Mouse (Mus musculus) limb, embryonic 10.5 days (tissue): Measurements from ENCODE around the gene Gm45015. TPM values are rescaled to one million over a fixed set of nuclear protein-coding genes. Genes with fewer than 3 reads are reported as not detected.
"Not testable (repeated sequence)": the region's sequence is repeated elsewhere in the genome, so short reads cannot be mapped to it uniquely, and the experiment has no call there.

Experiments
- DNase-seq: peaks from one replicate; pipeline ENCODE4 v3.0.0-alpha.2; 2017; ENCODE audit warnings: low spot score
- H3K27ac ChIP-seq: fragments of 300-500 bp; sonication (generic); 2 replicates; pipeline ENCODE4 v1.5.1; 2016; ENCODE audit warnings: mild to moderate bottlenecking
- H3K27me3 ChIP-seq: fragments of 300-500 bp; sonication (generic); 2 replicates; pipeline ENCODE4 v1.6.1; 2016; ENCODE audit warnings: low read depth, mild to moderate bottlenecking; ENCODE audit not compliant: poor library complexity, severe bottlenecking
- H3K36me3 ChIP-seq: fragments of 300-500 bp; sonication (generic); 2 replicates; pipeline ENCODE4 v1.6.1; 2016; ENCODE audit warnings: mild to moderate bottlenecking, moderate library complexity
- H3K4me1 ChIP-seq: fragments of 300-500 bp; sonication (generic); 2 replicates; pipeline ENCODE4 v1.6.1; 2016
- H3K4me3 ChIP-seq: fragments of 300-500 bp; sonication (generic); 2 replicates; pipeline ENCODE4 v1.5.1; 2016; ENCODE audit warnings: mild to moderate bottlenecking, moderate library complexity
- H3K9me3 ChIP-seq: fragments of 300-500 bp; sonication (generic); replicated peaks from 2 replicates; pipeline ENCODE4 v1.6.1; 2016; ENCODE audit warnings: mild to moderate bottlenecking
- WGBS: fragments of 180-500 bp; shearing (Covaris S2); methylation state at CpG from one replicate; pipeline ENCODE4 v1.1.7; 2016; 5-methylcytosine and 5-hydroxymethylcytosine counted together
- polyA plus RNA-seq: library from polyadenylated mRNA; unstranded; fragments of >200 nt; fragmentation: Nextera tagmentation; extraction: Ambion mirVana; gene quantifications from 2 replicates; pipeline ENCODE4 v1.2.1, GENCODE M21; 2016

Gm45015 gene
- polyA plus RNA-seq, 1 experiment from 2014 or later, result not detected

GRCm38 (mm10) chrX:73327215-73327614, 9.4 kb downstream of the Gm45015 start:
- H3K9me3 ChIP-seq, result no peaks in the 10 kb centered on the region
- H3K36me3 ChIP-seq, result no peaks in the 10 kb centered on the region
- 90% methylated on average over 2 of the region's 2 CpGs for WGBS
- peaks cover 44% of the 10 kb centered on the region; the same call in 1 of the 2 replicates for H3K27me3 ChIP-seq
- H3K4me3 ChIP-seq, result no peak overlapping the region
- H3K27ac ChIP-seq, result no peak overlapping the region
- no peak for DNase-seq
- no peaks in the 10 kb centered on the region for H3K4me1 ChIP-seq

DNA sequence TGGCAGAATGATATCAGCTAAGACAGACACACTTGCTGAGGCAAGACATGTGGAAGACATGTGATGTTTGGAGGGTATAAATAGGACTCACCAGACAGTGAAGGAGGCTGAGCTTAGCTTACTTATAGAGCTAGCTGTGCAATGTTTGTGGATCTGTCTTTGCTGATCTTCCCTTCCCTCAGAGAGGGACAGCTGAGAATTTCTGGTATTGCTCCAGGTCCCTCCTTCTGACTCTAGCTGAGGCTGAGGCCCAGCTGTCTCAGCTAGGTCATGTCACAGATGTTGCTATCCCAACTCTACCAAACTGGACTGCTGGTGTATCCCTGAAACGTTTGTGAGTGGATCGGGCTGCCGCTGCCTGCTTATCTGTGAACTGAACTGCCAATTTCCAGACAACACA, 15.6 kb downstream of the Gm45015 start:
- H3K4me1 ChIP-seq, result no peaks in the 10 kb centered on the region
- no peaks in the 10 kb centered on the region for H3K36me3 ChIP-seq
- no peak for DNase-seq
- WGBS, result 79% methylated on average over 3 of the region's 3 CpGs
- no peaks in the 10 kb centered on the region for H3K9me3 ChIP-seq
- no peak overlapping the region for H3K27ac ChIP-seq
- H3K27me3 ChIP-seq, result peaks cover 39% of the 10 kb centered on the region
- no peak overlapping the region for H3K4me3 ChIP-seq

DNA sequence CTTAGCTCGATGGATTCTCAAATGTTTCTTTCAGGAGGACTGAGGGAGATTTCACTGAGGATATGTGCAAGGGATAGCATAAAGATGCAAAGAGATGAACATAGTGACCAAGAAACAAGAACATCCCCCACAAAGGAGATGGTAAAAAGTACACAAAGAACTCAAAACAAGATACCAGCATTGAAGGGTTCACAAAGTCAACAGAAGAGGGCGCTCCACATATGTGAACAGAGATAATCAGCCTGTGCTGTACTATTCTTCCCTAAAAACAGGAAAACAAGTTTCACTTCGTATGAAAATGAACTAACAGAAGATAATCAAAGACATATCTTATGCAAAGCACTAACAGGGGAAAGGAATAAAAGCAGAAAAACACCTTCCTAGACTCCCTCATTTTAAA, 24.1 kb downstream of the Gm45015 start:
- Histone ChIP-seq H3K27ac (no peak overlapping the region), H3K9me3 (no peaks in the 10 kb centered on the region), H3K4me1 (no peaks in the 10 kb centered on the region), H3K36me3 (no peaks in the 10 kb centered on the region), H3K4me3 (no peak overlapping the region), H3K27me3 (peaks cover 32% of the 10 kb centered on the region)
- 56% methylated on average over 3 of the region's 3 CpGs for WGBS
- DNase-seq, result no peak

DNA sequence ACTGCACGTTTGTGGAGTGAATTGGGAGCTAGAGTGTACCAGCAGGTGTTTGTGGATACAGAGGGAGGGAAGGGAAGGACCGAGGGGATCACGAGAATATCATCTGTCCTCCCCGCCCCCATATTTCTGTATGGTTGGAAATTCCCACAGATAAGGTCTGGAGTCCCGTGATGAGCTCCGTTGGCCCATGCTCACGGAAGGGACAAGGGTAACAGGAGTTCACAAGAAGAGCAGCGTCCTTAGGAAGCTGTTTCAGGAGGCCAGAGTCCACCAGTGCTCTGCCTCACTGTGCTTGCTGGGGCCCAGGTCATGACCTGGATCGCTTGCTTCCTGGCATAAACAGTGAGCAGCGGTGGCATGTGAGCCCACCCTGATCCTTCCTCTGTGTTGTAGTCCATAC, 40.9 kb downstream of the Gm45015 start:
- not testable (repeated sequence) for H3K27ac ChIP-seq, H3K36me3 ChIP-seq, DNase-seq, H3K27me3 ChIP-seq, H3K4me1 ChIP-seq, H3K9me3 ChIP-seq, H3K4me3 ChIP-seq
- 75% methylated on average over 8 of the region's 10 CpGs for WGBS

DNA sequence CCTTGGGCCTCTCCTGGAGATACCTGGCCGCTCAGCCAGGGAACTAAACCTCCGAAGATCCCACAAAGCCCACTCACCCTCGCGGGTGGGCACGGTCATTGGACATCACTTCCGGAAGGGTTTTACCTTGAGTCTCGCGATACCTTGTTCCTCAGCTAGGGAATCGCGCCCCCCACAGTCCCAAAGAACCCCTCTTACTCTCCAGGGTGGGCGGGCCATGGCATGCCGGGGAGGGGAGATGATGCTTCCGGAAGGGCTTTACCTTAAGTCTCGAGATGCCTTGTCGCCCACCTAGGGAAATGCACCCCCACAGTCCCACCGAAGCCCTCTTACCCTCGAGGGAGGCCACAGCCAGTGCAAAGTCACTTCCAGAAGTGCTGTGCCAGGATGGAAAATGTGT, 43.8 kb downstream of the Gm45015 start, which contains the start of the genes Xlr5a and Xlr5c:
Gene Xlr5a, minus strand, starts transcription at position 101 of the 400 bp plus-strand sequence.
Gene Xlr5c, minus strand, starts transcription at position 101 of the 400 bp plus-strand sequence.
- not testable (repeated sequence) for H3K27me3 ChIP-seq, H3K4me3 ChIP-seq, H3K9me3 ChIP-seq, DNase-seq, H3K36me3 ChIP-seq, H3K27ac ChIP-seq, H3K4me1 ChIP-seq
- 95% methylated on average over 13 of the region's 17 CpGs for WGBS

Other genes starting within 250 kb of the Gm45015 start
- 2.1 and 2.5 TPM in 2 replicates for gene Xlr3a, start 239.7 kb downstream of the Gm45015 start, polyA plus RNA-seq
- not detected in 2 replicates for gene Gm14685, start 219.8 kb downstream of the Gm45015 start, polyA plus RNA-seq
- not detected in 2 replicates for gene Xlr5b, start 188.0 kb downstream of the Gm45015 start, polyA plus RNA-seq
- gene DXBay18, start 187.4 kb downstream of the Gm45015 start, polyA plus RNA-seq, result not detected in 2 replicates
- not detected in 2 replicates for gene Spin2d, start 159.9 kb downstream of the Gm45015 start, polyA plus RNA-seq
- 9.5 and 11.9 TPM in 2 replicates for gene Xlr3b, start 144.6 kb downstream of the Gm45015 start, polyA plus RNA-seq
- gene Xlr4b, start 122.5 kb downstream of the Gm45015 start, polyA plus RNA-seq, result 0.18 and 1.0 TPM in 2 replicates
- 6.4 and 8.2 TPM in 2 replicates for gene F8a, start 108.5 kb downstream of the Gm45015 start, polyA plus RNA-seq
- 0.49 TPM in 1 of 2 replicates, not detected in the other for gene Xlr4c, start 93.7 kb downstream of the Gm45015 start, polyA plus RNA-seq
- 0.16 and 0.26 TPM in 2 replicates for gene Xlr3c, start 71.5 kb downstream of the Gm45015 start, polyA plus RNA-seq
- not detected in 2 replicates for gene Xlr5a, start 43.9 kb downstream of the Gm45015 start, polyA plus RNA-seq
- gene Xlr5c, start 43.9 kb downstream of the Gm45015 start, polyA plus RNA-seq, result not detected in 2 replicates
- 19.9 and 22.6 TPM in 2 replicates for gene Zfp275, start 5.8 kb upstream of the Gm45015 start, polyA plus RNA-seq
- gene Gm18336, start 61.9 kb upstream of the Gm45015 start, polyA plus RNA-seq, result not detected in 2 replicates
- 0.08 and 0.24 TPM in 2 replicates for gene Zfp92, start 74.3 kb upstream of the Gm45015 start, polyA plus RNA-seq
- not detected in 2 replicates for gene Trex2, start 98.5 kb upstream of the Gm45015 start, polyA plus RNA-seq
- 98.4 and 102 TPM in 2 replicates for gene Haus7, start 122.2 kb upstream of the Gm45015 start, polyA plus RNA-seq
- gene Bgn, start 146.8 kb upstream of the Gm45015 start, polyA plus RNA-seq, result 7.9 and 11.5 TPM in 2 replicates
- 0.05 and 0.06 TPM in 2 replicates for gene Atp2b3, start 166.2 kb upstream of the Gm45015 start, polyA plus RNA-seq